Mouse (Mus musculus): ENCODE data around the gene Tstd2.

DNA sequence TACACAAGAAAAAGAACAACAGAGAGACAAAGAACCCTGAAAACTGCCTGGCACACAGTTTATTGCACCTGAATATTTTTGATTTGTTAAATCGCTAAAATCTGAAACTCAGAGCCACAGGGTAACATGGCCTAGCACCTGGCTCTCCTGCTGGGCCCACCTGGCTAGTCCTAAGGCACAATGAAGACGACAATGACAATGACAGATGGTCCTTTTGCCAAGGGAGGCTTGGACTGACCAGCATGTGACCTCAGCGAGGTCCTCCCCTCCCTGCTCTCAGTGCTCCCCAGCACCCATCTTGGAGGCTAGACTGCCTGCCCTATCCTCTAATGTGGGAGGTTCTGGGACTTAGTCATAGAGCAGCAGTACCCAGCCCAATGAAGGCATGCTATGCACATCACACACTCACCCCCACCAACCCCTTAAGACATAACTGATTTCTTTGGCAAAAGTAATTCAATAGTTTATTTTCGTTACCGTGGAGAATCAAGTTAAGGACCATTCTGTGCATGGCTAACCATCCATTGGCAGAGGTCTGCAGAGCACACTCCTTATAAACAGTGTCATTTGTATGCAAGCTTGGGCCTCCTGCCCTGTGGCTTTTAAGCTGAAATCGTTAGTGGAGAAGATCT is 68.5 kb downstream of the Tstd2 start:
- TF ChIP-seq CTCF (IDR thresholded peaks at IDR 0.05; ENCODE audit: insufficient read depth, low read length) (no peak), POLR2A (IDR thresholded peaks at IDR 0.05; ENCODE audit: borderline replicate concordance, extremely low read depth, low read depth, low read length) (no peak)
